Mouse (Mus musculus) right cerebral cortex, postnatal 25 days (tissue): ENCODE data around the gene Ccdc184.
A peak's percentile ranks its signal among the peaks of the same experiment; 100 is the strongest.

Experiments used
- DNase-seq: peaks from one replicate; pipeline ENCODE4 v3.0.0; 2022

Gene Ccdc184

DNA sequence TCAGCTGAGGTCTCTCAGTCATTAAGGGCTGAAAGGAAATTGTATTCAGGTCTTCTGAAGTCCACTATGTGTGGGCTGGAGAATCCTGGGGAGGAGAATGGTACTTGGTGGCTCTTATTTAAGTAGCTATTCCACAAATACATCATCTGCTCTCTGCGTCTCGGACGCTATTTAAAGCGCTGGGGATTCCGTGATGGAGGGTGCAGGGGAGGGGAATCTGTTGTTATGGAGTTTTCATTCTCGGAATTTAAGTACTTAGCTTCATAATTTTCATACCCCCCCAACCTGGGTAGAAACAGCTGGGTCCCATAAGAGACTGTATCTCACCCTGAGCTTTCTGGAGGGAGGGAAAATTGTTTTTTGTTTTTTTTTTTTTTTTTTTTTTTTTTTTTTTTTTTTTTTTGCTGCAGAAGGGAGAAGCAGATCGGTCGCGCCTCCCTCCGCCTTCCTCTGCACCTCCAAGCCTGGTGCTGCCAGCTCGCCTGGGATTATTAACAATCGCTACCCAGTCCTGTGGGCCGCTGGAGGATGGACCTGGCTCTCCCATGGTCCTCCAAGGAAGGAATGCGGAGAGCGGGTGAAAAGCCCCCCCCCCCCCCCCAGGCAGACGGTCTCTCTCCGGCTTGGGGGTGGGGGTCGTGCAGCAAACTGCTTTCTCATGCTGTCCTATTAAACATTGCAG lies at the start of gene Ccdc184:
TSS of gene Ccdc184 (plus strand) at position 196 of the 682 bp plus-strand sequence.
- no peak for DNase-seq

DNA sequence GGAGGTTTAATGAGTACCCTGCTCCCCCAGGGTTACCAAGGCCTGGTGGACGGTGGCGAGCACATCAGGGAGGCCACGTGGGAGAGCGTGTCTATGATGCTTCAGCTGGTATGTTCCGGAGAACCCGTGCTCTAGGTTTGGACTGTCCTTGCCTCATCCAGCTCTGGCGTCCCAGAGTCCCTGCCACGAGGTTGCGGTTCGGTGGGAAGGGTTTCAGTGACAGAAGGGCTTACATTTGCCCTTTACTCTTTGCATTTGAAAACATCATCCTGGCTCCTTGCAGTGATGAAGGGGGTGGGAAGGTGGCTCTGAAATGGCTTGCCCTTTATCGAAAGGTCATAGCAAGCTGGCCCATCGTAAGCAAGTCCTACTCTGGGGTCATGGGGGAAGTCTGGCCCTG lies 47.6 kb upstream of the Ccdc184 start:
- DNase-seq: no peak

DNA sequence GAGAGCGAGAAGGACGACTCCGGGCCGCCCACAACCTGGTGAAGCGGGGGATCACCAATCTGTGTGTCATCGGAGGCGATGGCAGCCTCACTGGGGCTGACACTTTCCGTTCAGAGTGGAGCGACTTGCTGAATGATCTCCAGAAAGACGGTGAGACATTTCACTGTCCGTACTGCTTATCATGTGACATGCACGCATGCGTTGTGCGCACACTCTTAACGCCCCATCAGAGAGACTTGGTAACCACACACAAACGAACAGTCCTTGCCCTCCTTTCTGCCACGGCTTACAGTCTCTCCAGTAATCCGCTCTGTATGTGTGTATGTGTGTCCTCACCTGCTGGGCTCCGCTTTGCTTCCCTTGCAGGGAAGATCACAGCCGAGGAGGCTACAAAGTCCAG lies 46.1 kb upstream of the Ccdc184 start:
- DNase-seq: no peak

DNA sequence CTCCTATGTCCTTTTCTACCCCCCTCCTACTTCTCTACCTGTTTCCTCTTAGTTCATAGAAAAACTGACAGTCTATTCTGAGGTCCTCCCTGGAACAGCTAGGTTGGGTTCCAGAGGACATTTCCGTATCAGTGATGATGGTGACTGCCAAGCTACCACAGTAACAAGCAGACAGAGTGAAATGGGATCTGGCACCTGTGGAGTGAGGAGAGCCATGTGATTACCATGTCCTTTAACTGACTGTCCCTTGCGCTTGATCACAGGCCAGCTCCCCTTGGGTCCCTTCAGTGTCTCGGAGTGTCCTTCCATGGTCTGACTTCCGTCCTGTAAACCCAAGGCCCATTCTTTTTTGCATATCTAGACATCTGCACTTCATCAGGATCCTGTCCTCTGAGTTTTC lies 36.0 kb upstream of the Ccdc184 start:
- no peak for DNase-seq

DNA sequence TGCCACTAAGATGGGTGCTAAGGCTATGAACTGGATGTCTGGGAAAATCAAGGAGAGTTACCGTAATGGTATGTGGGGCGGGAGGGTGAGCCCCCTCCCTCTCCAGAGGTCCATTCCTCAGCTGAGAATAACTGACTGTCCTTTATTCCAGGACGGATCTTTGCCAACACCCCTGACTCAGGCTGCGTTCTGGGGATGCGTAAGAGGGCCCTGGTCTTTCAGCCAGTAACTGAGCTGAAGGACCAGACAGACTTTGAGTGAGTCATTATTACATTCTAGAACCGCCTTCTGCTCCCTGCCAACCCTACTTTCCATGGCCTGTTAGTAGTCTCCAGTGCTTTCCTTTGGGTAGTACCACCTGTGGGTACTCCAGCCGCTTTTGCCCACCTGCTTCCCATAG lies 35.5 kb upstream of the Ccdc184 start:
- DNase-seq: no peak

DNA sequence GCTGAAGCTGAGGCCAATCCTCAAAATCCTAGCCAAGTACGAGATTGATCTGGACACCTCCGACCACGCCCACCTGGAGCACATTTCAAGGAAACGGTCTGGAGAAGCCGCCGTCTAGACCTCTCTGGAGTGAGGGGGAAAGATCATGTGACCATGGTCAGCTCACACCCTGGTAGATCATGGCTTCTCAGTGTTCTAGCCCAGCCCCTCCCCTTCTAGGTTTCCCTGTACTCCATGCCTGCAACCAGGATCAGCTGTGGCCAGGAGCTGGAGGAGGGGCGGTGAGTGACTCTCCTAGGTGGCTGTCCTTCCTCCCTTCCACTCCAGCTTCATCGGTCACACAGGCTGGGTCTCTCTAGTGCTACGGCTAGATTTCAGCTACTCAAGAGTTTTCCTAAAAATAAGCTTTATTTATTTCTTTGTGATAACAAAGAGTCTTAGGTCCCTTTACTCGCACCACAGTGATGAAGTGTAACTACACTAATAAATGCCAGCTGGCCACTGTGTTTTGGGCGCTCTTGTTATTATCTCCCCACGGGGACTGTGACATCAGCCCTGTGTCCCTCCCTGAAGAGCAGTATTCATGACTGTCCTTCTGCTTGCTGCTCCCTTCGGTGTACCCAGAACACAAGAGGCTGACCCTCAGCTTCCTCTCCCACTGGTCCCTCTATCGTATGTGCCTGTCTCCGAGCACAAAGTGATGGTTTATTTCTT lies 34.9 kb upstream of the Ccdc184 start:
- no peak for DNase-seq

DNA sequence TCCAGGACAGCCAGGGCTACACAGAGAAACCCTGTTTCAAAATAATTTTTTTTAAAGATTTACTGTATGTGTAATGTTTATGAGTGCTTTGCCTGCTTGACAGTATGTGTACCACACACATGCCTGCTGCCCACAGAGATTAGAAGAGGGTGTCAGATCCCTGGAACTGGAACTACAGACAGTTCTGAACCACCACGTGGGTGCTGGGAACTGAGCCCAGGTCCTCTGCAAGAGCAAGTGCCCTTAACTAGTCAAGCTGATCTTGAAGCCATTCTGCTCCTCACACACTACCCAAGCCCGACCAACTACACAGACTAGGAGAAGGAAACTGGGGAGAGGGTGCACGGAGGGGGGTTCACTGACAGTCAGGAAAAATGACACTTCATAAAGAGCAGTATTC lies 33.5 kb upstream of the Ccdc184 start:
- DNase-seq: no peak

DNA sequence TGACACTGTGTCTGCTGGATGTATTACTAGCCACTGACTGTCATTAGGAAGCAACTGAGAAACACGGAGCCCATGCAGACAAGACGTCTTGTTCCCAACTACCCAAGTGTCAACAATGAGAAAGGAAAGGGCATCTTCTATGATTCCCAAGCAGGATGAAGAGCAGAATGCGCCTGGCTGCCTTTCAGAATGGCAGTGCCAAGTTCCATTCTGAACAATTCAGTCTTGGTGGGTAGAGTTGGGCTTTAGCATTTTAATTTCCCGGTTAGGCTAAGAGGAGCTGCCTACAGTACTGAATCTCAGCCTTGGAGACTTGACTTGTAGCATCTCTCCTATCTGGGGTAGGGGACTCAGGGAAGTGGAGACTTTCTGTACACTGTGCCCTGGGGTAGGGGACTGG lies 32.9 kb upstream of the Ccdc184 start:
- no peak for DNase-seq

DNA sequence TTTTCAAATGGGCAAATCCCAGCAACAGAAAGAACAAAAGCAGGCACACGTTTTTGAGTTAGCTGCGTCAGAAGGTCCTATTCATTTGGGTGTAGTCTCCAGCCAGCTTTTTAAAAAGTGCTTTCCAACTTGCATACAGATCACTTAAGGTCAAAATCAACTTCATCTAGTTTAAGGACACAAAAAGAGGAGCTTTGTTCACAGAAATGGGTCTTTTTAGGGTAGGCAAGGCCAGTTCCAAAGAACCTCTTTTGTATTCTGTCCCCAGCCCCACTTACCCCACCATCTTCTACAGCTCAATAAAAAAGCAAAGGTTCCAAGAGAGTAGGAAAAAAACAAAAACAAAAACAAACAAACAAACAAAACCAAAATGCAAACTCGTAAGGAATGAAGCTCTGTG lies 32.3 kb upstream of the Ccdc184 start:
- no peak for DNase-seq

DNA sequence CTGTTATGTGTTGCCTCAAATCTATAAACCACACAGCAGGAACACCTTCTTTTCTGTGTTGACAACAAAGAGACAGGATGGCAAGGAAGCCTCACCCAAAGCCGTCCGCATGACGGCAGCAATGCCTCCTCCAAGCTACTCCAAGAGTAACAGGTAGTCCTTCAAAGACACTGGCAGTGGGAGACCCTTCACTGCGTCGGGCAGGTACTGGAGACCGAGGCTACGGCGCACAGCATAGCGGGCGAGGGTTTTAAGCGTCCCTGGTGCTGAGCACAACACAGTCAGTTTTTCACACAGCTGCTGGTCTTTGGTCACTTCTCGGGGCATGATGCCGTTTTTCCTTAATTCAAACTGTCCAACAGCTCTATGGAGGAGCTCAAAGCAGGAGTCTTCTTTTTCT lies 31.3 kb upstream of the Ccdc184 start:
- no peak for DNase-seq

DNA sequence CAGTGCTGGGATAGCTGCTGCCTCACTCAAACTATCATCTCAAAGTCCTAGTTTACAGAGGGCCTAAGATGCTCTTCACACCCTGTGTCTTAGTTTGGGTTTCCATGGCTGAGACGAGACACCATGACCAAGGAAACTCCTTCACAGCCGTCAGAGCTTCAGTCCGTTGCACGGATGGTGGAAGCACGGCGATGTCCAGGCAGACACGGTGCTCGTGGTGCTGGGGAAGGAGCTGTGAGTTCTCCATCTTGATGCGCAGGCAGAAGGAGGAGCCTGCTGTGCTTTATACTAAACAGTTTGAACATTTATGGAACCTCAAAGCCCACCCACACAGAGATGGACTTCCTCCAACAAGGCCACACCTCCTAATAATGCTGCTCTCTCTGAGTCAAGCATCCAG lies 30.1 kb upstream of the Ccdc184 start:
- DNase-seq: no peak

DNA sequence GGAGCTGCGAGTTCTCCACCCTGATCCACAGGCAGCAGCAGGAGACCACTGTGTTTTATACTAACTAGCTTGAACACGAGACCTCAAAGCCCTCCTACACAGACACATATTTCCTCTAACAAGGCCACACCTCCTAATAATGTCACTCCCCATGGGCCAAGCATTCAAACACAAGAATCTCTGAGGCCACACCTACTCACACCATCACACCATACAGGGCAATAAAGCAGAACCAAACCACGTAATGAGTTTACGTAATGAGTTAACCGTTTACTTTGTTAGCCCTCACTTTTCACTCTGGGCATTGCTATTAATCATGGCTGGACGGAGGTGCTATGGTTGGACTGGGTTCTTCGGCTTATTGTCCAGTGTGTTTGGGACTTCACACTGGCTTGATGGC lies 27.2 kb upstream of the Ccdc184 start:
- no peak for DNase-seq

DNA sequence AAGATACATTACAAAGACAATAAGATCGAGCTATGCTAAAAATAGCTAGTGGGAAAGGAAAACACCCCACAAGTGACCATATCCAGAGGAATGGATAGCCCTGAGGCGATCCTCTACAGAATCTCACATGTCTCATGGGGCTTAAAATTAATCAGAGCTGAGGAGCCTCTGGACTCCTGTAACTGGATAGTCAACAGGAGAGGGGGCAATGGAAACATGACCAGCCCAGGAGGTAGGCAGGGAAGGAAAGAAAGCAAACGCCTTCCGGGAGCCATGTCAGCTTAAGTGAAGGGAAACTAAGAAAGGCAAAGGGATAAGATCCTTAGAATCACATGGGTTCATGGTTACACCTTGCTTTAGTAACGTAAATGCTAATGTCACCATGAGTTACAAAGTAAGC lies 26.1 kb upstream of the Ccdc184 start:
- no peak for DNase-seq

DNA sequence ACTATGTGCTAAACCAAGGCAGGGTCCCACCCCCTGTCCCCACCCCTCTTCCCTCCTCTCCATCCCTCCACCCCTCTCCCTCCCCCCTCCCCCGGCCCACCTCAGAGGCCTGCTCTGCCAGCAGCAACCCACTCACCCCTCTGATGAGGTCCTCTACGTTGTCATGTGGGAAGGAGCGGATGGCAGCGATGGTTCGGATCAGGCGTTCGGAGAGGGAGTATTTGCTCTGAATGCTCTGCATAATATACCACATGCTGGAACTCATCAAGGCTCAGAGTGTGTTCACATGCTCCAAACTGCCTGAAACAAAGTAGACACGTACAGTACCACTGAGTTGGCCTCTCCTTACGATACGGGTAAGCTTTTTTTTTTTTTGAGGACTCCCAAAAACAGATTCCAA lies 24.4 kb upstream of the Ccdc184 start:
- no peak for DNase-seq

DNA sequence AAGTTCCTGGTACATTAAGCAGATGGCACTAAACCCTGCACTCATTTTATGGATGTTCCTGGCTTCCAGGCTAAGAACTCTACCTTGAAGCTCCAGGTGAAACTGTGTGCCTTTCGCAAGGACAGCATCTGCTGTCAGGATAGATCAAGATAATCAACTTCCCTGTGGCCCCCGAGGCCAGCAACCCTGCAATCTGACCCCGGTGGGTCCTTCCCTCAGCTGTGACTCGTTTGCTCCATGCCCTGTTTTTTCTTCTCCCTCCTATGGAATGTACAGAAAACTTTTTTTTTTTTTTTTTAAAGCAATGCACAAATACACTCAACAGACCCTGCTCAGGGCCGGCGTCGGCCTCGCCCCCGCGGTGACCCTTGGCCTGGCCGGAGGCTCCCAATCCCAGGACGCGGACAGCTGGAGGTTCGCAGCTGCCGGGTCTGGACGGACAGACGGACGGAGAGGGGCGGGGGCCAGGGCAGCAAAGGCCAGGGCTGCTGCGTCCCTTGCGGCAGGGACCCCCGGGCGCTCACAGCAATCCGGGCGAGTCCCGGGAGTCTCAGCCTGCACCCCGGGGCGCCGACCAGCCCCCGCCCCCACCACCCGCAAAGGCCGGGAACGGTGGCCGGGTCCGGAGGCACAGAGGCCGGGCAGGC lies 22.0 kb upstream of the Ccdc184 start:
- no peak for DNase-seq

DNA sequence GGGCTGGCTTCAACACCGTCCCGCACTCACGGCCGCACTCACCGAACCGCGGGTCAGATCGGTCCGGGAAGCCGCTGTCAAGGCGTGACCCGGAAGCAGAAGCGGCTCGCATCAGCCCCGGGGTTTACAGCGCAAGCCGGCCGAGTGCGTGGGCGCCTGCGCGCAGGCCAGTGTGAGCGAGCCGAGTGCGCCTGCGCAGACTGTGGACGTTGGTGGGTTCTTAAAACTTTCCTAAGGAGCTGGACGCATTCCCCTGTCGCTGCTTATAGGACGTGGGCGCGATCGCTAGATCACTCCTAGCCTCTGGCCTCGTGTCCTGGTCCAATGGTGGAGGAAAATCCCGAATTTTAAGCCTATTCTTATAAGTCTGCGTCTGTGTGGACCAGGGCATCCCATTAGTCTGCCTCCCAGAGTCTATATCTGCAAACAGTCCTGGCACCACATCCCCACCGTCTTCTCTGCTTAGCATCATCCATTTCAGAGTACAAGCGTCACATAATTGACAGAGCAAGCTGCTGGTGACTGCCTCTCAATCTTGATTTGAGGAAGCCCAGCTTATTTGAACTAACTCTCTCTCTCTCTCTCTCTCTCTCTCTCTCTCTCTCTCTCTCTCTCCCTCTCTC lies 21.3 kb upstream of the Ccdc184 start:
- peak; percentile 96 for DNase-seq

DNA sequence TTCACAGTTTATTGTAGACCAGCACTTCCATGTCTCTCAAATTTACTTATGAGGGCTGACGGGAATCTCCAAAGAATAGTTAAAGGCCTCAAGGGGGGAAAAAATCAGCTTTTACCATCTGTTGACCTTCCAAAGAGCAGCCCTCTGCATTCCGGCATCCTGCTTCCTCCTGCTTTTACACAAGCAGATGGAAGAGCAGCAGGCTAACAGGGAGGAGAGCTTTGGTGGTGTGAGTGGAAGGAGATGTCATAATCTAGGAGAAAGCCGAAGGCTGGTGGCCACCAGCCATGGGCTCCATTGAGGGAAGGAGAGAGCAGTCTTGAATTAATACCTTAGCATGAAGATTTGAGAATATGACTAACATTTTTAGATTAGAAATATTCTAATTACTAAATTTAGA lies 18.6 kb upstream of the Ccdc184 start:
- DNase-seq: no peak

DNA sequence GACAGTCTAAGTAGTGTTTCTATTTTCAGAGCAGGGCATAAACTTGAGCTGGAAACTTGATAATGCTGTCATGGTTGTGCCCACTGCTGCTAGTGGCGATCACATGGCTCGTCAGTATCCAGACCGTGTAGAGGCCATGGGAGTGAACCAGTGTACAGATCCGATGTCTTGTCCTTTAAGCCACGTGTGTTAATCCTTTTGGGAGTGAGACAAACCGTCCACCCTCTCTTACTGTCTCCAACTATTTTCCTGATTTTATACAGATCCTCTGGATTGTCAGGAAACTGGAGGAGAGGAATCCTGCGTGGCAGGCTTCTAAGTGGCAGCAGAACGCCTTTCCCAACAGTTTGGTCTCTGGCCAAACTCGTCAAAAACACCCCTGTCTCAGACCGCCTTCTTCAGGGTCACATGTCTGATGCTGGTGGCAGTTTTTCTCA lies 17.8 kb upstream of the Ccdc184 start:
- no peak for DNase-seq

DNA sequence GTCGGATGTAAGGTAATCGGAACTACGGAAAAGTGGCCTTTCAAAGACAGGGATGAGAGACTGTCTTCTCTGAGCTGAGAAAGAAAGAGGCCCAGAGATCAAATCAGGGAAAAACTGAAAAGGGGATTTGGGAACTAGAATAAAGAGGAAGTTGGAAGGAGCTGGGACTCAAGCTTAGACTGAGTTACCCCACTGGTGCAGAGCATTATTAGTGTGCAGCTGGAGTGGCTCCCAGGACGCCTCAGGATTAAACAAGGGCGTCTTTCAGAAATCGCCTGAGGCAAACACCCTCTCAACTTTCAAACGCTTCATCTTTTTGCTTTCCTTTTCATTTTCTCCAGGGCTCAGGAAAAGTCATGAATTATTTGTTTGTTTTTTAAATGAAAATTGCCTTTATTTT lies 14.0 kb upstream of the Ccdc184 start:
- DNase-seq: no peak

DNA sequence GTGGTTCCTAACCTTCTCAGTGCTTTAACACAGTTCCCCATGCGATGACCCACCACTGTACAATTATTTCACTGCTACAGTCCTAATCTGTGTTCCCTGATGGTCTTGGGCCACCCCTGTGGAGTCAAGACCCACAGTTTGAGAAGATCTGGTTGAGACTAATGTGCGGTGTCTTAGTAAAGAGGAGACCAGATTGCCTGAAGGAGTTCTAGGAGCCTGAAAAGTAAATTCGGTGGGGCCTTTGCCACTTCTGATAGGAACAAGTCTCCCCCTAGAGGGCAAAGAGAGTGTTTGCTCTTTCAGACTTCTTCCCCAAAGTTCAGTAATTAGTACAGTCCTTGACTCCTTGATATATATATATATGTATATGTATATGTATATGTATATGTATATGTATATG lies 13.3 kb upstream of the Ccdc184 start:
- DNase-seq: no peak

DNA sequence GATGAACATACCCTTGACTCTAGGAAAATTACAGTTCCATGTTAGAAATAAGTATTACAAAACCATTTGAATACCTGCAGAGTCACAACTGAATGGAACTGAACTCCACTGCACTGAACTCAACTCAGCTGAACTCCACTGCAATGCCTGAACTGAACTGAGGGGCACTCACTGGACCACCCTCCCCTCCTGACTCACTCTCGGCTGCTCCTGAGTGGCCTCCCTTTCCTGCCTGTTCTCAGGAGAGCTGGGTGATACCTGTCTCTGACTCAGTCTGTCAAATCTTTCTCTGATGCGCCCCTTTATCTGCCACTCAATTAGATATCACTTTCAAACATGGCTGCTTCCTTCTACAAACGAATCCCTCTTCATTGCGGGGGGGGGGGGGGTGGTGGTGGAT lies 12.8 kb upstream of the Ccdc184 start:
- DNase-seq: no peak

DNA sequence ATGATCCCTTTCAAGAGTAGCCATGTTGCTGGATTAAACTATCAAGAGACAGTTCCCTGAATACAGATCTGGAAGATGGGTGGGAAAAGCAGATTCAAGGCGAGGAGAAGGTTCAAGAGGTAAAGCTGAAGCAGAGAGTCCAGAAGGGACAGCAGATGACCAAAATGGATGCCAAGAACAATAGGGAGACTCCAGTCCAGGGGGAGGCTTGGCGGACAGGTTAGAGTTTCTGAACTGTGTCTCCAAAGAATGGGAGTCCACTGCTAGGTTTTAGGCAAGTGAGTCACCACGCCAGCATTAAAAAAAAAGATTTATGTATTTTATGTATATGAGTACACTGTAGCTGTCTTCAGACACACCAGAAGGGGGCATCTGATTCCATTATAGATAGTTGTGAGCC lies 12.3 kb upstream of the Ccdc184 start:
- DNase-seq: no peak

DNA sequence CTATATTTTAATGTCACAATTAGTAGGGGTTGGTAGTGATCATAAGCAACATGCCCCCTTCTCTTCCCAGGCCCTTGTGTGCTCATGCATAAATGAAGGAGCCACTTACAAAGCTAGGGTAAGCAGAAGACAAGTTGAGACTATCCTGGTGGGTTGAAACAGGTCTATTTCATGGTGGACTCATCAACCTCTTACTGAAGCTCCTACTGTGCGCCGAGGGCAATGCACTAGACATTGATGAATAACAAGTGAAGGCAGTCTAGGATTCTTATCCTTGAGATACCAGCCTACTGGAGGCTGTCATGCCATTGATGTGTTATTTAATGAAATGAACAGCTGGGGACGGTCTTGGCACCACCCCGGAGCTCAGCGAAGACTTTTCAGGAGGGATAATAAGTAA lies 11.7 kb upstream of the Ccdc184 start:
- no peak for DNase-seq

DNA sequence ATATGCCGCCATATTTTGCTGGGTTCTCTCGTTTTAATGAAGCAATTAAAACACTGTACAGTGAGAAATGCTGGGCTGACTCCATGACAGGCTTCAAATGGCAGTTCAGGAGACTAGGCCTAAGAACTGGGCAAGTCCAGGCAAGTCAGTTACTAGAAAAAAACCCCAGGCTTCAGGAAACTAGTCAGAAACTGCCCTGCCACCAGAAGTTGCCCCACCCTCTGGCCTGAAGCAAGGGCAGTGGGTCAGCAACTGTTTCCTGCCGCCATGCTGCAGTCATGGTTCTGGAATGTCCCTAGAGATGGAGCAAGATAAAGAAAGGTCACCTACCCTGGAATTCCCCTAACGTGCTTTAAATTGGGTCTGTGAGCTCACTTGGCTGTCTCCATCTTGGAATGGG lies 11.0 kb upstream of the Ccdc184 start:
- DNase-seq: no peak
